ENCODE assay signal across 10 mouse cellular contexts in the genomic region with DNA sequence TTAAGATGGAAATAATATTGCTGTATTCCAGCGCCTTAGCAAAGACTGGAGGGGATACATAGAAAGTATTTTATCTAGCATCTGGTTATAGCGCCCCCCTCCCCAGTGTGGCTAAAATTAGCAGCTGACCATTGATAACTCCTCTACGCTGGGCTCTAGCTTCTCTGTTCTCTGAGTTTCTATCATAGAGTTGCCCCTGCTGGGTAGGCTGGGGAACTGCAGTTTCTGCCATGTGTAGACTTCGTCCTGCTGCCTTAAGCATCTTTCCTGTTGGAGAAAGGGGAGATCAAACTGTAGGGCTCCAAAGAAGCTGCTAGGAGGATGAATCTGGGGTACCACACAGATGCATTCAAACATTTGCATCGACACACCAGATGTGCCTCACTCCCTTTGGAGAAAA.
DNase-seq lines count a peak whose midpoint lies in the region; ATAC-seq lines count a peak whose summit lies in the region.
"Had no signal": no experiment of that assay in that cellular context is flagged by ENCODE, and none has a peak within 500 bp of the region (broad histone marks: within the 10 kb centered on the region; RNA-seq: fewer than 3 reads in every experiment).

No protein-coding gene starts in this region.

- peak; percentile 45 to 66 for DNase-seq in cerebellum, postnatal 10 days
- no peak for DNase-seq in cerebellum, adult 11-12 months
- peak; percentile 32 to 55 for DNase-seq in kidney, postnatal 4 days
- DNase-seq in kidney, postnatal 36 days = no peak
- peak; percentile 24 for DNase-seq in 3T3-L1 (ENCODE audit: low read depth, low spot score)
- DNase-seq in embryo, embryonic 11 days = peak; percentile 62
- DNase-seq: adrenal gland, adult 2 months had no signal

- no peak for ATAC-seq in erythroblast, adult 5-6 weeks (replicated peaks; ENCODE audit: low FRiP score, poor library complexity, severe bottlenecking)
- ATAC-seq in monocyte, adult 5-6 weeks (replicated peaks; ENCODE audit: insufficient number of reproducible peaks, low FRiP score, low TSS enrichment, poor library complexity, severe bottlenecking) = no peak
- ATAC-seq: midbrain, embryonic 15.5 days had no signal

Comparison
In these comparisons a context has a peak if more than half of its experiments do, and no peak if none do; other contexts are left out.
1. DNase-seq: peak in cerebellum, postnatal 10 days (2 of 2), kidney, postnatal 4 days (2 of 2), 3T3-L1 (single experiment) and embryo, embryonic 11 days (single experiment); none in cerebellum, adult 11-12 months (single experiment) and kidney, postnatal 36 days (0 of 2).